Mouse (Mus musculus) midbrain, embryonic 10.5 days (tissue): Measurements from ENCODE around the gene Sdcbp2. TPM values are rescaled to one million over a fixed set of nuclear protein-coding genes. Genes with fewer than 3 reads are reported as not detected.

Experiments
- DNase-seq: peaks from one replicate; pipeline ENCODE4 v3.0.0-alpha.2; 2017; ENCODE audit warnings: low spot score
- H3K27ac ChIP-seq: fragments of 300-500 bp; sonication (generic); replicated peaks from 2 replicates; pipeline ENCODE4 v1.5.1; 2016; ENCODE audit warnings: mild to moderate bottlenecking
- H3K27me3 ChIP-seq: fragments of 300-500 bp; sonication (generic); 2 replicates; pipeline ENCODE4 v1.6.1; 2016; ENCODE audit warnings: low read depth, mild to moderate bottlenecking; ENCODE audit not compliant: poor library complexity, severe bottlenecking
- H3K36me3 ChIP-seq: fragments of 300-500 bp; sonication (generic); 2 replicates; pipeline ENCODE4 v1.6.1; 2016; ENCODE audit warnings: mild to moderate bottlenecking, moderate library complexity
- H3K4me1 ChIP-seq: fragments of 300-500 bp; sonication (generic); 2 replicates; pipeline ENCODE4 v1.6.1; 2016
- H3K4me3 ChIP-seq: fragments of 300-500 bp; sonication (generic); 2 replicates; pipeline ENCODE4 v1.5.1; 2016; ENCODE audit warnings: mild to moderate bottlenecking, moderate library complexity
- H3K9me3 ChIP-seq: fragments of 300-500 bp; sonication (generic); replicated peaks from 2 replicates; pipeline ENCODE4 v1.6.1; 2016; ENCODE audit warnings: mild to moderate bottlenecking
- WGBS: fragments of 180-500 bp; shearing (Covaris S2); methylation state at CpG from one replicate; pipeline ENCODE4 v1.1.7; 2016; 5-methylcytosine and 5-hydroxymethylcytosine counted together
- polyA plus RNA-seq: library from polyadenylated mRNA; unstranded; fragments of >200 nt; fragmentation: Nextera tagmentation; extraction: Ambion mirVana; gene quantifications from 2 replicates; pipeline ENCODE4 v1.2.1, GENCODE M21; 2016

Gene Sdcbp2
- polyA plus RNA-seq, 1 experiment from 2014 or later: 0.84 TPM

GRCm38 (mm10) chr2:151616551-151617329 is 44.3 kb downstream of the Sdcbp2 start:
- 0 out of 2 replicates have a peak overlapping the region, but pooled peaks have one; percentile 2 for H3K27ac ChIP-seq
- 82% methylated on average over 6 of the region's 6 CpGs for WGBS

GRCm38 (mm10) chr2:151623776-151624175 is 51.4 kb downstream of the Sdcbp2 start:
- WGBS: 75% methylated on average over 3 of the region's 3 CpGs
- Histone ChIP-seq H3K4me3 (no peak overlapping the region), H3K4me1 (peaks cover 11% of the 10 kb centered on the region), H3K27ac (no peak overlapping the region), H3K9me3 (no peaks in the 10 kb centered on the region), H3K27me3 (no peaks in the 10 kb centered on the region), H3K36me3 (no peaks in the 10 kb centered on the region)
- no peak for DNase-seq

More at GRCm38 (mm10) chr2:151616551-151617329, 44.3 kb downstream of the Sdcbp2 start:
- H3K4me1 ChIP-seq: peaks cover 24% of the 10 kb centered on the region
- no peaks in the 10 kb centered on the region for H3K9me3 ChIP-seq
- H3K4me3 ChIP-seq: no peak overlapping the region
- DNase-seq: no peak
- H3K36me3 ChIP-seq: no peaks in the 10 kb centered on the region
- H3K27me3 ChIP-seq: no peaks in the 10 kb centered on the region

DNA sequence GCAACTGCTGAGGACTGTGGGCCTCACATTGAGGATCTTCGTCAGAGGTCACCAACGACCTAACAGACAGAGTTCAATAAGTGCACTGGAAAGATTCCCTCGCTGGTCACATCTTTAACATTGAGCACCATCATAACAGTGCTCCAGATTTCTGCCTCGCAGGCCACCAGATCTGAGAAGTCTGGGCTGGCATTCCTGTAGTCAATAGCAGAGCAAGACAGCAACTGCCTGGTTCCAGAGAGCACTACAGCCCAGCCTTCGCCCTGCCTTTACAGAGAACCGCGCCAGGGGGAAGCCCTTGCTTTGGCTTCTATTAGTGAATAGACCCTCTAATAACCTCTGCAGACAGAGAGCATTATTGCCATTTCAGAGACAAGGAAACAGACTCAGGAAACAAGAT is 53.9 kb downstream of the Sdcbp2 start:
- Histone ChIP-seq H3K4me3 (no peak overlapping the region), H3K9me3 (no peaks in the 10 kb centered on the region), H3K27ac (no peak overlapping the region), H3K27me3 (peaks cover 21% of the 10 kb centered on the region), H3K4me1 (peaks cover under 1% of the 10 kb centered on the region), H3K36me3 (no peaks in the 10 kb centered on the region)
- 95% methylated on average over 7 of the region's 7 CpGs for WGBS
- DNase-seq: no peak

GRCm38 (mm10) chr2:151628011-151628410 is 55.6 kb downstream of the Sdcbp2 start:
- H3K27me3 ChIP-seq: peaks cover 38% of the 10 kb centered on the region
- H3K4me3 ChIP-seq: no peak overlapping the region
- no peaks in the 10 kb centered on the region for H3K9me3 ChIP-seq
- WGBS: 90% methylated on average over 3 of the region's 3 CpGs
- H3K36me3 ChIP-seq: no peaks in the 10 kb centered on the region
- DNase-seq: no peak
- no peak overlapping the region for H3K27ac ChIP-seq
- peaks cover 18% of the 10 kb centered on the region for H3K4me1 ChIP-seq

DNA sequence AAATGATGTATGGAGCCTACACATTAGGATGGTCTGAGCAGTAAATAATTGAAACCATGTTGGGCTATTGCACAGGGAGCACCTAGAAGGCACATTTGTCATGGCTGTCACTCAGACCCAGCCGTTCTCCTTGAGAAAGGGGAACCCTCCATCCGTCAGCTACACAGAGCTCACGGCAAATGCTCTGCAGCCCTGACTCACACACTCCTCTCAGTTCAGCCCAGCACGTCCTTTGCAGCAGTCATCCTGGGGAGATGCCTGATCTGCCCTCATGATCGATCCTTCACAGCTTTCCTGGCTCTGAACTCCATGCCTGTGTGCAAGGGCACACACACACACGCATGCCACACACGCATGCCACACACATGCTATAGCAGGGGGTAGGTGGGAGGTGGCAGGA is 56.9 kb downstream of the Sdcbp2 start:
- Histone ChIP-seq H3K9me3 (no peaks in the 10 kb centered on the region), H3K27me3 (peaks cover 50% of the 10 kb centered on the region), H3K27ac (no peak overlapping the region), H3K4me1 (peaks cover 19% of the 10 kb centered on the region), H3K36me3 (no peaks in the 10 kb centered on the region), H3K4me3 (no peak overlapping the region)
- DNase-seq: no peak
- WGBS: 79% methylated on average over 7 of the region's 7 CpGs

DNA sequence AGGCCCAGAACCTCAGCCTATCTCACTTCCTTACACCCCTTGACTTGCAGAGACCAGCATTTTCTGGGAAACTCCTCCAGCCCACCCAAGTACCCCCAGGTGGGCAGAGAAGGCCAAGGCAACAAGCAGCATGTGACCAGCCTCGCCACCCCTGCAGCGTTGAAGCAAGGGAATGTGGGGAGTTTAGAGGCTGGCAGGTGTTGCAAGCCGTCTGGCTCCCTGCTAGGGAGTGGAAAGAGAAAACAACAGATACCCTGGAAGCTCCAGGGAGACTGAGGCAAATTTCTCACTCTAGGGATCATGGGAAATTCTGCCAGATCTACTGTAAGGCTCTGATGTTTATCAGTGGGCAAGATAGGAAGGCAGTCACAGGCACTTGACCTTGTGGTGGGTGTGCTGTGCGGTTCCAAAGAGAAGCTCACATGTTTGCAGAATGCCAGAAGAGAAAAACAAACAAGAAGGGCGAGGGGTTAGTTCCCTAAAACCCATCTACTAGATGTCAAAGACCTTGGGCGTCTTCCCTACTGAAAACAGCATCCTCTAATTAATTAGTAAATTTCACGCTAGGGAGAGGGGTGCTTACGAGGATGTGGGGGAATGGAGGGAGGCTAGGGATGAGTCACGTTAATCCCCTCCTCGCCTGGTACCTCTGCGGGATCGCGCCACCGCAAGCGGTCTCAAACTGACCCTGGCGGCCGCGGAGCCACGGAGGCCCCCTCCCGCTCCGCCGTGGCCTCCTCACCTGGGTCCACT is 59.2 kb downstream of the Sdcbp2 start:
- Histone ChIP-seq H3K4me1 (peaks cover 19% of the 10 kb centered on the region), H3K9me3 (no peaks in the 10 kb centered on the region), H3K36me3 (no peaks in the 10 kb centered on the region), H3K27me3 (peaks cover 53% of the 10 kb centered on the region), H3K4me3 (peak overlapping the region; percentile 83), H3K27ac (peak overlapping the region; percentile 86)
- no peak for DNase-seq
- WGBS: 3% methylated on average over 22 of the region's 22 CpGs

DNA sequence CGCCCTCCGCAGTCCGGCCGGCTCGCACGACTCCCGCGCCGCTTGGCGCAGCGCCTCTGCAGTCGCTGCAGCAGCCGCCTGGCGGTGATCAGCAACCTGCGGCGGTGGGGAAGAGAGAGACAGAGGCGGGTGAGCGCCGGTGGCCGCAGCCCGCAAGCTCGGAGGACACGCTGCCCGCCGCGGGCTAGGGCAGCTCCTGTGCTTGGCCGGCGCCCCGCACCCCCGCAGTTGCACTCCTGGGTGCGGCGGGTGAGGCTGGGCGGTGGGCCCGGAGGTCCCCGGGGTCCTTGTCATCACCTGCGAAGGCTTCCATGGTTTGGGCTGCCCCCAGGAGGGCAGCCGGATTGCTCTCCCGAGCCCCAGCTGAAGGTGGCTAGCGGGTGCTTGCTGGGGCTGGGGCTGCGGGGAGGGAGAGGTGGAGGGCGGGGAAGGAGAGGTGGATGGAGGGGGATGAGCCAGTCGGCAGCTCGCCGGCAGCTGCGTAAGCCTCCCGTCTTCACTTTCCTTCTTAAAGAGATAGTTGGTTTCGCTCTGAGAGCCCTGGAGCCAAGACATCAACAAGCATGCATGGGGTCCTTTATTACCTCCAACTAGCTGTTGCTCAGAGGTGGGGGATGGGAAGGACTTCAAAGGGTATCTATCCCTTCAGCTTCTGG is 59.9 kb downstream of the Sdcbp2 start, which contains the start of gene Snph:
Gene Snph, minus strand, starts transcription at position 435 of the 656 bp plus-strand sequence.
- Histone ChIP-seq H3K4me3 (peak within 1 kb of the TSS; percentile 83), H3K27ac (peak within 1 kb of the TSS; percentile 86), H3K36me3 (no peaks in the 10 kb centered on the region), H3K9me3 (no peaks in the 10 kb centered on the region), H3K4me1 (peaks cover 19% of the 10 kb centered on the region), H3K27me3 (peaks cover 53% of the 10 kb centered on the region)
- DNase-seq: peak; percentile 78
- under 1% methylated on average over 42 of the region's 47 CpGs for WGBS

DNA sequence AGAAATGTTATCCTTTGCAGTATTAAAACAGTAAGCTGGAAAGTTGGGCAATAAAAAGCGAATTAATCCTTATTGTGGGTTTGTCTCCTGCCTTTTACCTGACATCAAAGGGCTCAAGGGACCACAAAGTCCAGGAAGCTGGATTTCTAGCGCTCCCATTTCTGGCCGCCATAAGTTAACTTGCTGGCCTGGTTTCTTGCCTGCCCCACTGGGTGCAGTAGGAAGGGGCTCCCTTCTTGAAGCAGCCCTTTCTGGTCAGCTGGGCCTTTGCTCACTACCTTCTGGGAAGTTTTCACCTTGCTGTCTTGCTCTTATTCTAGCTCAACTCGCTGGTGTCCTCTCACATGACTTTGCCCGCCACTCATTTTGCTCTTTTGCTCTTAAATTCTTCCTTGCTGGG is 60.6 kb downstream of the Sdcbp2 start:
- Histone ChIP-seq H3K4me3 (peak overlapping the region; percentile 83; the same call in 1 of the 2 replicates), H3K27me3 (peaks cover 53% of the 10 kb centered on the region)

GRCm38 (mm10) chr2:151634903-151635302 is 62.5 kb downstream of the Sdcbp2 start:
- peaks cover 19% of the 10 kb centered on the region for H3K4me1 ChIP-seq
- peaks cover 46% of the 10 kb centered on the region for H3K27me3 ChIP-seq
- no peaks in the 10 kb centered on the region for H3K9me3 ChIP-seq
- no peak overlapping the region for H3K27ac ChIP-seq
- no peaks in the 10 kb centered on the region for H3K36me3 ChIP-seq
- H3K4me3 ChIP-seq: no peak overlapping the region
- WGBS: 42% methylated on average over 2 of the region's 2 CpGs
- DNase-seq: no peak

More for the DNA sequence above, 60.6 kb downstream of the Sdcbp2 start:
- DNase-seq: no peak
- Histone ChIP-seq H3K9me3 (no peaks in the 10 kb centered on the region), H3K27ac (no peak overlapping the region), H3K36me3 (no peaks in the 10 kb centered on the region), H3K4me1 (peaks cover 19% of the 10 kb centered on the region)
- WGBS: 32% methylated on average over 5 of the region's 5 CpGs

GRCm38 (mm10) chr2:151635362-151636014 is 63.1 kb downstream of the Sdcbp2 start:
- H3K36me3 ChIP-seq: no peaks in the 10 kb centered on the region
- no peak overlapping the region for H3K4me3 ChIP-seq
- no peaks in the 10 kb centered on the region for H3K9me3 ChIP-seq
- peaks cover 19% of the 10 kb centered on the region for H3K4me1 ChIP-seq
- H3K27ac ChIP-seq: no peak overlapping the region
- 73% methylated on average over 9 of the region's 9 CpGs for WGBS
- H3K27me3 ChIP-seq: peaks cover 40% of the 10 kb centered on the region
- DNase-seq: no peak

GRCm38 (mm10) chr2:151636015-151636402 is 63.6 kb downstream of the Sdcbp2 start:
- Histone ChIP-seq H3K27me3 (peaks cover 35% of the 10 kb centered on the region), H3K4me1 (peaks cover 19% of the 10 kb centered on the region), H3K4me3 (no peak overlapping the region), H3K27ac (no peak overlapping the region), H3K36me3 (no peaks in the 10 kb centered on the region), H3K9me3 (no peaks in the 10 kb centered on the region)
- DNase-seq: no peak
- 69% methylated on average over 2 of the region's 2 CpGs for WGBS
